Mouse (Mus musculus) kidney, postnatal 10 days (tissue): ENCODE data around the gene Gm14781.
"Not testable (repeated sequence)": the region's sequence is repeated elsewhere in the genome, so short reads cannot be mapped to it uniquely, and the experiment has no call there.

Experiments
- DNase-seq: peaks from one replicate; pipeline ENCODE4 v3.0.0; 2021; ENCODE audit warnings: mixed read lengths

Gene Gm14781

GRCm38 (mm10) chrX:91631894-91632293 is at the start of gene Gm14781:
Gene Gm14781 (plus strand): TSS chrX:91632194.
- not testable (repeated sequence) for DNase-seq

GRCm38 (mm10) chrX:91654964-91655575 is 23.1 kb downstream of the Gm14781 start:
- not testable (repeated sequence) for DNase-seq
